Mouse (Mus musculus) liver, embryonic 12.5 days (tissue): ENCODE data around the gene Ccdc175. TPM values are rescaled to one million over a fixed set of nuclear protein-coding genes. Genes with fewer than 3 reads are reported as not detected.

Experiments used
- ATAC-seq: fragments of 200-750 bp; cut with Nextera tagmentation; 2 replicates; pipeline ENCODE4 v1.8.0; 2017; ENCODE audit warnings: moderate number of reproducible peaks, mild to moderate bottlenecking, moderate library complexity
- H3K27ac ChIP-seq: fragments of 300-500 bp; sonication (generic); 2 replicates; pipeline ENCODE4 v1.5.1; 2016; ENCODE audit warnings: mild to moderate bottlenecking
- H3K27me3 ChIP-seq: fragments of 300-500 bp; sonication (generic); replicated peaks from 2 replicates; pipeline ENCODE4 v1.6.1; 2016; ENCODE audit warnings: mild to moderate bottlenecking, moderate library complexity
- H3K36me3 ChIP-seq: fragments of 300-500 bp; sonication (generic); 2 replicates; pipeline ENCODE4 v1.6.1; 2016; ENCODE audit warnings: mild to moderate bottlenecking, moderate library complexity
- H3K4me1 ChIP-seq: fragments of 300-500 bp; sonication (generic); 2 replicates; pipeline ENCODE4 v1.6.1; 2016
- H3K4me2 ChIP-seq: fragments of 300-500 bp; sonication (generic); 2 replicates; pipeline ENCODE4 v1.6.1; 2016; ENCODE audit warnings: mild to moderate bottlenecking, moderate library complexity
- H3K4me3 ChIP-seq: fragments of 300-500 bp; sonication (generic); 2 replicates; pipeline ENCODE4 v1.5.1; 2016; ENCODE audit warnings: mild to moderate bottlenecking, moderate library complexity
- H3K9ac ChIP-seq: fragments of 300-500 bp; sonication (generic); 2 replicates; pipeline ENCODE4 v1.6.1; 2016; ENCODE audit warnings: mild to moderate bottlenecking, moderate library complexity
- H3K9me3 ChIP-seq: fragments of 300-500 bp; sonication (generic); replicated peaks from 2 replicates; pipeline ENCODE4 v1.6.1; 2016; ENCODE audit warnings: mild to moderate bottlenecking, moderate library complexity
- WGBS: fragments of 180-500 bp; shearing (Covaris S2); methylation state at CpG from one replicate; pipeline ENCODE4 v1.1.7; 2016; ENCODE audit not compliant: insufficient replicate concordance; 5-methylcytosine and 5-hydroxymethylcytosine counted together
- microRNA-seq: library from miRNA; unstranded; fragments of <30 nt; microRNA quantifications from one replicate; pipeline ENCODE4, GENCODE M21; 2017
- polyA plus RNA-seq: library from polyadenylated mRNA; unstranded; fragments of >200 nt; fragmentation: Nextera tagmentation; extraction: Ambion mirVana; gene quantifications from 2 replicates; pipeline ENCODE4 v1.2.1, GENCODE M21; 2016

Gene Ccdc175
- polyA plus RNA-seq, 1 experiment from 2014 or later = not detected

DNA sequence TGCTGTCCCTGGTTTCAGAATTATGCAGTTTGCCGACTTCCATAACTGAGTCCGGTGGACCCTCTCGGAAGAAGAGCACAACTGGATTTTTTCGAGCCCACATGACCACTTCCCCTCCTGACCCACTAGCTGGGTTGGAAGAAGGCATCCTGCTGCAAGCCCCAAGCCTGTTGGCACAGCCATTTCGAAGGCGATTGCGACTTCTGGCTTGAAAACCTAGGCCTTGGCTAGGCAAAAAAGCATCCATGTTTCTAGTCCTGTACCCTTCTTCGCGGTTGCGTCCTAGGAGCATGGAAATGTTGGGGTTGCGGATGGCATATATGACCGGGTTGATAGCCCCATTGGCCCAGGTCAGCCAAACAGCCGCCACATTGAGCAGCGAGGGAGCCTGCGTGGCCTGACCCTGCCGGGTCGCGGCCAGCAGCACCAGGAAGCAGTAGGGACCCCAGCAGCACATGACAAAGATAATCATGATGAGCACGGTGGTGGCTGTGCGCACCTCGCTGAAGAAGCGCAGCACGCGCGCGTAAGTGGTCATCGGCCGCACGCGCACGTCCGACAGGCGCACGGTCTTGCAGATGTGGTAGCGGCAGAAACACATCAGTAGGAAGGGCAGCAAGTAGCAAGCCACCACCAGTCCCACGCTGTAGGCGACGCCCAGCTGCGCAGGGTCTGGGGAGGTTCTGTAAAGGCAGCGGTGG is 115.1 kb downstream of the Ccdc175 start:
- Histone ChIP-seq H3K9me3 (no peaks in the 10 kb centered on the region), H3K36me3 (peaks cover 6% of the 10 kb centered on the region), H3K4me3 (peak overlapping the region; percentile 61), H3K4me1 (peaks cover 16% of the 10 kb centered on the region), H3K9ac (no peak overlapping the region), H3K27ac (no peak overlapping the region), H3K27me3 (peaks cover 58% of the 10 kb centered on the region), H3K4me2 (peak overlapping the region; percentile 91)
- WGBS = 6% methylated on average over 40 of the region's 40 CpGs
- ATAC-seq = peak; percentile 27

DNA sequence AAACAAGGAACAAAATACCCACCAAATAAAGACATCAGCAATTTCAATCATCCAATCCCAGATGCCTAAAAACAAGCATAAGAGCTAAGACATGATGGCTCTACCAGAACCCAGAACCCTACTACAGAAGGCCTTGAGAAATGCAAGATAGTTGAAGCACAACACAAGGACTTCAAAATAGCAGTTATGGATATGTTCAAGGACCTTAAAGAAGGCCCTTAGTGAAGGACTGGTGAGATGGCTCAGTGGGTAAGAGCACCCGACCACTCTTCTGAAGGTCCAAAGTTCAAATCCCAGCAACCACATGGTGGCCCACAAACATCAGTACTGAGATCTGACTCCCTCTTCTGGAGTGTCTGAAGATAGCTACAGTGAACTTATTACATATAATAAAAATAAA is 127.0 kb downstream of the Ccdc175 start:
- no peaks in the 10 kb centered on the region for H3K36me3 ChIP-seq
- no peaks in the 10 kb centered on the region for H3K9me3 ChIP-seq
- H3K4me3 ChIP-seq = no peak overlapping the region
- 54% methylated on average over 1 of the region's 1 CpGs for WGBS
- peaks cover 5% of the 10 kb centered on the region; the same call in 1 of the 2 replicates for H3K27me3 ChIP-seq
- no peak overlapping the region for H3K27ac ChIP-seq
- ATAC-seq = no peak
- no peaks in the 10 kb centered on the region for H3K4me1 ChIP-seq
- H3K9ac ChIP-seq = no peak overlapping the region
- H3K4me2 ChIP-seq = no peak overlapping the region

DNA sequence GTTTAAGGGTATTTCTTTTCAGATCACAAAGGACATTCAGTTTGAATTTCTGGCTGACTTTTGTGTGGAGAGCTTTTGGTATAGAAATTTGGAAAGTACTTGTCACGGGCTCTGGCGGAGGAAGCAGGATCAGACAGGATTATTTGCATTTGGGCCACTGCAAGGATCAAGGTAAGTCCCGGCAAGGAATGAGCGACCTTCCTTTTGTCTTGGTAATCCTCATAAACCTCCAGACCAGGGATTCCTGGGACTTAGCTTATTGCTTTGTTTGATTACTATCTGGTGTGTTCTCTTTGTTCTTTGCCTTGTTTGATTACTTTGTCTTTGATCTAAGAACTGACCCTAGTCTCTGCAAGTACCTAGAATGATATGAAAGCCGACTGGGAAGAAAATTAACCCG is 131.0 kb downstream of the Ccdc175 start:
- H3K36me3 ChIP-seq = no peaks in the 10 kb centered on the region
- no peak overlapping the region for H3K4me3 ChIP-seq
- WGBS = 41% methylated on average over 6 of the region's 6 CpGs
- H3K9me3 ChIP-seq = no peaks in the 10 kb centered on the region
- no peaks in the 10 kb centered on the region; the same call in 1 of the 2 replicates for H3K27me3 ChIP-seq
- no peak overlapping the region for H3K9ac ChIP-seq
- H3K27ac ChIP-seq = no peak overlapping the region
- no peak for ATAC-seq
- H3K4me2 ChIP-seq = no peak overlapping the region
- no peaks in the 10 kb centered on the region for H3K4me1 ChIP-seq

DNA sequence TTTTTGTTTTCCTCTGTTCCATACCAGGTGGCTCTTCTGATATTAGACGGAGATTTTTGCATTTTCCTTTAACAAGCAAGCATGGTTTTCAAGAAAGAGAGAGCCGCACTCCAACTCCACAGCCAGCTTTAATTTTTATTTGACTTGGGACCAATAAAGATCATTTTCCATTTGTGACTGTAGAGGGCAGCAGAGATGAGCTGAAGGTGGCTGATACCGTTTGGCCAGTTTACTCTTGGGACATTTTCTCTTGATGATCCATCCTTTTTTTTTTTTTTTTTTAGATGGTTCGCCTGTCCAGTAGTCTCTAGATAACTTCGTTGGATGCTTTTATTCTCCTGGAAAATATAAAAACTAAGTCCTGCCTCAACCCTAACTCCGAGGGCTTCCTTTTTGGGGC is 131.5 kb downstream of the Ccdc175 start:
- ATAC-seq = no peak
- no peak overlapping the region for H3K9ac ChIP-seq
- H3K27ac ChIP-seq = no peak overlapping the region

DNA sequence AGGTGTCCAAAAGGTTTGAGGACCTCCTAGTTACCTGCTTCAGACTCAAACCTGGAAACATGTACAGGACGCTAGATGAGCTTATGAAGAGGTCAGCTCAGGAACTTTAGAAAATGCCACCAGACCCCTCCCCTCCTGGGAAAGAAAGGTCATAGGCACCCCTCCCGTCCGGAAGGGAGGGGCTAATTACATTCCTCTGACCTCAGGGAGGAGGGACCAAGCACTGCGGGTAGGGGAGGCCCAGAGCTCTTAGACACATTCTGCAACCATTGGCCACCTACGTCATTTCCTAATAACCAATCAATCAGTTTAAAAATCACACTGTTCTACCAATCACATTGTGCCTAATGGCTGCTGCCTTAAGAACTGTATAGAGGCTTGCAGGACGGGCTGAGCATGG is 132.3 kb downstream of the Ccdc175 start:
- H3K36me3 ChIP-seq = no peaks in the 10 kb centered on the region
- H3K4me1 ChIP-seq = no peaks in the 10 kb centered on the region
- no peaks in the 10 kb centered on the region for H3K9me3 ChIP-seq
- no peak overlapping the region for H3K27ac ChIP-seq
- no peak overlapping the region for H3K4me2 ChIP-seq
- no peak overlapping the region for H3K9ac ChIP-seq
- no peak for ATAC-seq
- no peaks in the 10 kb centered on the region; the same call in 1 of the 2 replicates for H3K27me3 ChIP-seq
- H3K4me3 ChIP-seq = no peak overlapping the region
- 61% methylated on average over 6 of the region's 6 CpGs for WGBS

More for the DNA sequence above, 131.5 kb downstream of the Ccdc175 start:
- Histone ChIP-seq H3K4me3 (no peak overlapping the region), H3K4me1 (no peaks in the 10 kb centered on the region), H3K27me3 (no peaks in the 10 kb centered on the region; the same call in 1 of the 2 replicates), H3K9me3 (no peaks in the 10 kb centered on the region), H3K36me3 (no peaks in the 10 kb centered on the region), H3K4me2 (no peak overlapping the region)
- WGBS = 34% methylated on average over 6 of the region's 6 CpGs

Small RNA genes lying within 50 kb of the gene (microRNA-seq; reads per million reads assigned to microRNA genes)
- gene Gm24466 = not detected

Other genes starting within 250 kb of the Ccdc175 start
- 0.18 and 0.25 TPM in 2 replicates for gene Gpr135, start 113.9 kb downstream of the Ccdc175 start, polyA plus RNA-seq
- 5.2 and 5.3 TPM in 2 replicates for gene L3hypdh, start 99.6 kb downstream of the Ccdc175 start, polyA plus RNA-seq
- 22.1 and 22.9 TPM in 2 replicates for gene Jkamp, start 99.4 kb downstream of the Ccdc175 start, polyA plus RNA-seq
- gene Rtn1, start 224.0 kb upstream of the Ccdc175 start, polyA plus RNA-seq = 1.2 TPM in 2 replicates